Comparison of ENCODE assay signal across 11 mouse cellular contexts in the genomic region with DNA sequence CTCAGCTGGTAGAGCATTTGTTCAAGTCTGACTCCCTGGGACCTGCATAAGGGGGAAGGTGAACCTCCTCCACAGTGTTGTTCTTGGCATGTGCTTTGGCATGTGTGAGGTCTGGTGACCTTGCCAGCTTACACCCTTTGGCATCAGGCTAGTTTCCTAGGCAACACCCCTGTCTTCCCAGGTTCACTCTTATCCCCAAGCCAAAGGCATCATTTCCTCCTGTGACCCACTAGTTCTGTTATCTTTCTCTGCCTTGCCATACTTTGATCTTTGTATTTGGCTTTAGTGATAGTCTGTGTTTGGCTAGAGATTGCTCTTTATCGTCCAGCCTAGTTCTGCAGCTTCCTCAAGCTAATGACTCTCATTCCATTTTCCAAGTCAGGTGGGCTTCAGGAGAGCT. TPM values are rescaled to one million over a fixed set of nuclear protein-coding genes. Genes with fewer than 3 reads are reported as not detected.
DNase-seq lines count a peak whose midpoint lies in the region; ATAC-seq and TF ChIP-seq lines count a peak whose summit lies in the region.
"Had no signal": no experiment of that assay in that cellular context is flagged by ENCODE, and none has a peak within 500 bp of the region (broad histone marks: within the 10 kb centered on the region; RNA-seq: fewer than 3 reads in every experiment).

No protein-coding gene starts in this region.

- no peak overlapping the region for H3K4me3 ChIP-seq in kidney, adult 2 months (ENCODE audit: insufficient read depth, low read depth, low read length)
- H3K4me3 ChIP-seq in liver, embryonic 12.5 days, result no peak overlapping the region
- H3K4me3 ChIP-seq in forebrain, embryonic 12.5 days (replicated peaks), result no peak overlapping the region

- H3K27ac ChIP-seq in kidney, adult 2 months (ENCODE audit: insufficient read depth, low read depth, low read length), result peak overlapping the region; percentile 89
- no peak overlapping the region for H3K27ac ChIP-seq in liver, embryonic 12.5 days
- no peak overlapping the region for H3K27ac ChIP-seq in forebrain, embryonic 12.5 days

- peaks cover 36% of the 10 kb centered on the region for H3K4me1 ChIP-seq in kidney, adult 2 months (ENCODE audit: control insufficient read depth, insufficient read depth, low read length)
- H3K4me1 ChIP-seq in liver, embryonic 12.5 days, result peaks cover 22% of the 10 kb centered on the region
- H3K4me1 ChIP-seq in forebrain, embryonic 12.5 days, result no peaks in the 10 kb centered on the region

- H3K36me3 ChIP-seq in kidney, adult 2 months (ENCODE audit: control insufficient read depth, insufficient read depth, low read length), result peaks cover 10% of the 10 kb centered on the region
- peaks cover 79% of the 10 kb centered on the region for H3K36me3 ChIP-seq in liver, embryonic 12.5 days
- H3K36me3 ChIP-seq in forebrain, embryonic 12.5 days (replicated peaks), result peaks cover 45% of the 10 kb centered on the region

- no peak overlapping the region for H3K4me2 ChIP-seq in liver, embryonic 12.5 days
- no peak overlapping the region for H3K4me2 ChIP-seq in forebrain, embryonic 12.5 days

- peak; percentile 70 for ATAC-seq in liver, embryonic 12.5 days
- ATAC-seq in forebrain, embryonic 12.5 days (ENCODE audit: low FRiP score), result no peak
- ATAC-seq: forebrain, embryonic 14.5 days; Patski had no signal

- no peaks in the 10 kb centered on the region for H3K9me3 ChIP-seq in liver, embryonic 12.5 days (replicated peaks)
- no peaks in the 10 kb centered on the region for H3K9me3 ChIP-seq in forebrain, embryonic 12.5 days

- H3K9ac ChIP-seq in liver, embryonic 12.5 days, result no peak overlapping the region
- H3K9ac ChIP-seq in forebrain, embryonic 12.5 days, result no peak overlapping the region

- peak; percentile 69 for DNase-seq in adrenal gland, adult 2 months
- no peak for DNase-seq in adrenal gland, adult 18-20 months (ENCODE audit: low spot score in 2 of 2)
- DNase-seq in kidney, adult 2 months, result peak; percentile 74
- no peak for DNase-seq in kidney, postnatal 14 days
- peak; percentile 30 for DNase-seq in MEL-GATA-1-ER (ENCODE audit: extremely low read depth, low read depth)
- no peak for DNase-seq in right cerebral cortex, postnatal 10 days (ENCODE audit: low spot score in 2 of 2)
- DNase-seq: right cerebral cortex, postnatal 4 days had no signal

- 34% methylated on average over 1 of the region's 1 CpGs for WGBS in kidney, adult 2 months
- WGBS in liver, embryonic 12.5 days (ENCODE audit: insufficient replicate concordance), result 3% methylated on average over 1 of the region's 1 CpGs
- WGBS in forebrain, embryonic 12.5 days, result 81% methylated on average over 1 of the region's 1 CpGs

- H3K27me3 ChIP-seq in kidney, adult 2 months (replicated peaks; ENCODE audit: control insufficient read depth, insufficient read depth, low read length), result no peaks in the 10 kb centered on the region
- no peaks in the 10 kb centered on the region for H3K27me3 ChIP-seq in liver, embryonic 12.5 days (replicated peaks)
- no peaks in the 10 kb centered on the region for H3K27me3 ChIP-seq in forebrain, embryonic 12.5 days
- H3K27me3 ChIP-seq: Patski had no signal

- TF ChIP-seq CTCF in kidney, adult 2 months (conservative IDR thresholded peaks at IDR 0.05; ENCODE audit: insufficient read depth, insufficient read length, low read depth, low read length), result no peak

- no peak for TF ChIP-seq POLR2A in kidney, adult 2 months (IDR thresholded peaks at IDR 0.05; ENCODE audit: low read depth, low read length)

RNA-seq across cellular contexts. Expression of gene Cyb5b, which starts 7.4 kb away (rescaled TPM):
- 100 to 1,000 TPM; 384 to 492 TPM for total RNA-seq in adrenal gland, adult 2 months (2021)
- 212 and 282 TPM in 2 replicates for polyA plus RNA-seq in adrenal gland, adult 2 months (2012; rRNA removed)
- 100 to 1,000 TPM; 320 to 493 TPM for total RNA-seq in adrenal gland, adult 18-20 months (2021)
- polyA plus RNA-seq in kidney, adult 2 months (2012; rRNA removed), result 186 and 203 TPM in 2 replicates
- 51.8 and 52.5 TPM in 2 replicates for polyA plus RNA-seq in liver, embryonic 12.5 days (2016; fragmentation: Nextera tagmentation; extraction: Ambion mirVana)
- 157 and 167 TPM in 2 replicates for polyA plus RNA-seq in forebrain, embryonic 12.5 days (2016; fragmentation: Nextera tagmentation; extraction: Ambion mirVana)

Comparison
In these comparisons a context has a peak if more than half of its experiments do, and no peak if none do; other contexts are left out.
1. DNase-seq: peak in adrenal gland, adult 2 months (single experiment), kidney, adult 2 months (single experiment) and MEL-GATA-1-ER (single experiment); none in adrenal gland, adult 18-20 months (0 of 2), kidney, postnatal 14 days (single experiment) and right cerebral cortex, postnatal 10 days (0 of 2).